8 mouse cellular contexts compared by ENCODE assay signal in genomic region chr8:120113758-120114255, GRCm38 (mm10). TPM values are rescaled to one million over a fixed set of nuclear protein-coding genes. Genes with fewer than 3 reads are reported as not detected.
DNase-seq lines count a peak whose midpoint lies in the region; ATAC-seq and TF ChIP-seq lines count a peak whose summit lies in the region.

Gene 6430548M08Rik, plus strand, starts transcription at chr8:120114152.

- no peaks in the 10 kb centered on the region for H3K36me3 ChIP-seq in embryonic facial prominence, embryonic 15.5 days
- no peaks in the 10 kb centered on the region for H3K36me3 ChIP-seq in limb, embryonic 14.5 days (ENCODE audit: control insufficient read depth, insufficient read depth, low read length)
- H3K36me3 ChIP-seq in midbrain, postnatal 0 days (ENCODE audit: insufficient read depth, low read length) = no peaks in the 10 kb centered on the region

- peak; percentile 63; the same call in 1 of the 2 replicates for TF ChIP-seq POLR2A in bone marrow, adult 2 months (IDR thresholded peaks at IDR 0.05; ENCODE audit: borderline replicate concordance, control insufficient read depth, low read depth, low read length)
- TF ChIP-seq POLR2A in limb, embryonic 14.5 days (IDR thresholded peaks at IDR 0.05; ENCODE audit: borderline replicate concordance, extremely low read depth, insufficient read depth, insufficient read length) = peak; percentile 72; the same call in 1 of the 2 replicates

- WGBS in bone marrow, adult 2 months = under 1% methylated on average over 61 of the region's 61 CpGs
- WGBS in embryonic facial prominence, embryonic 15.5 days = under 1% methylated on average over 60 of the region's 61 CpGs
- WGBS in limb, embryonic 14.5 days = under 1% methylated on average over 46 of the region's 61 CpGs
- under 1% methylated on average over 57 of the region's 61 CpGs for WGBS in midbrain, postnatal 0 days

- H3K4me1 ChIP-seq in bone marrow, adult 2 months (ENCODE audit: control insufficient read depth, insufficient read depth, low read length) = peaks cover 6% of the 10 kb centered on the region; the same call in 1 of the 2 replicates
- peaks cover 18% of the 10 kb centered on the region for H3K4me1 ChIP-seq in embryonic facial prominence, embryonic 15.5 days
- H3K4me1 ChIP-seq in limb, embryonic 14.5 days (ENCODE audit: control insufficient read depth, insufficient read depth, low read length) = 0 out of 2 replicates have a peak, but pooled peaks cover 2% of the 10 kb centered on the region
- H3K4me1 ChIP-seq in midbrain, postnatal 0 days (ENCODE audit: insufficient read depth, low read length) = no peaks in the 10 kb centered on the region

- TF ChIP-seq CTCF in bone marrow, adult 2 months (IDR thresholded peaks at IDR 0.05; ENCODE audit: control insufficient read depth, insufficient read depth, low read length) = peak; percentile 55
- peak; percentile 71 for TF ChIP-seq CTCF in midbrain, postnatal 0 days (IDR thresholded peaks at IDR 0.05)

- peak within 1 kb of the TSS; percentile 68 for H3K9ac ChIP-seq in embryonic facial prominence, embryonic 15.5 days
- peak within 1 kb of the TSS; percentile 68 for H3K9ac ChIP-seq in limb, embryonic 14.5 days (ENCODE audit: low read depth, low read length, severe bottlenecking)
- H3K9ac ChIP-seq in midbrain, postnatal 0 days (replicated peaks; ENCODE audit: low read length, poor library complexity, severe bottlenecking) = peak within 1 kb of the TSS; percentile 86

- peak; percentile 97 for ATAC-seq in embryonic facial prominence, embryonic 15.5 days (ENCODE audit: insufficient number of reproducible peaks, low FRiP score, low TSS enrichment, low read depth)
- ATAC-seq in limb, embryonic 14.5 days (ENCODE audit: low FRiP score, low read depth) = peak; percentile 97
- ATAC-seq in midbrain, postnatal 0 days (ENCODE audit: low FRiP score) = peak; percentile 96

- peak; percentile 99 for DNase-seq in 3T3-L1 (ENCODE audit: low read depth, low spot score)
- DNase-seq in heart, adult 8-10 months (ENCODE audit: low spot score) = peak; percentile 99
- peak; percentile 100 for DNase-seq in kidney, adult 9 months
- DNase-seq in limb, embryonic 14.5 days (ENCODE audit: low spot score) = peak; percentile 99
- peak; percentile 100 for DNase-seq in midbrain, postnatal 0 days (ENCODE audit: low spot score)
- DNase-seq in spleen, postnatal 14 days (ENCODE audit: low spot score in 2 of 2) = peak; percentile 98 to 99

- H3K9me3 ChIP-seq in embryonic facial prominence, embryonic 15.5 days (replicated peaks) = no peaks in the 10 kb centered on the region
- H3K9me3 ChIP-seq in limb, embryonic 14.5 days (ENCODE audit: control insufficient read depth, low read length) = no peaks in the 10 kb centered on the region
- no peaks in the 10 kb centered on the region for H3K9me3 ChIP-seq in midbrain, postnatal 0 days (ENCODE audit: low read length)

- peak within 1 kb of the TSS; percentile 77 for H3K4me3 ChIP-seq in bone marrow, adult 2 months (replicated peaks; ENCODE audit: control insufficient read depth, low read depth, low read length)
- peak within 1 kb of the TSS; percentile 71 for H3K4me3 ChIP-seq in embryonic facial prominence, embryonic 15.5 days (replicated peaks)
- H3K4me3 ChIP-seq in limb, embryonic 14.5 days (replicated peaks; ENCODE audit: low read length) = peak within 1 kb of the TSS; percentile 68
- H3K4me3 ChIP-seq in midbrain, postnatal 0 days (ENCODE audit: low read depth, low read length) = peak within 1 kb of the TSS; percentile 78

- peaks cover 25% of the 10 kb centered on the region for H3K27me3 ChIP-seq in embryonic facial prominence, embryonic 15.5 days
- peaks cover 24% of the 10 kb centered on the region for H3K27me3 ChIP-seq in limb, embryonic 14.5 days (ENCODE audit: control insufficient read depth, insufficient read depth, low read length)
- H3K27me3 ChIP-seq in midbrain, postnatal 0 days (ENCODE audit: insufficient read depth, low read length) = no peaks in the 10 kb centered on the region

- H3K4me2 ChIP-seq in embryonic facial prominence, embryonic 15.5 days (replicated peaks) = peak within 1 kb of the TSS; percentile 98
- H3K4me2 ChIP-seq in limb, embryonic 14.5 days (replicated peaks; ENCODE audit: low read depth, low read length, severe bottlenecking) = peak within 1 kb of the TSS; percentile 97
- H3K4me2 ChIP-seq in midbrain, postnatal 0 days (ENCODE audit: low read depth, low read length, poor library complexity, severe bottlenecking) = peak within 1 kb of the TSS; percentile 73

- peak within 1 kb of the TSS; percentile 90 for H3K27ac ChIP-seq in bone marrow, adult 2 months (ENCODE audit: control insufficient read depth, insufficient read depth, low read depth, low read length, poor library complexity)
- peak within 1 kb of the TSS; percentile 78 for H3K27ac ChIP-seq in embryonic facial prominence, embryonic 15.5 days (replicated peaks)
- 0 out of 2 replicates have a peak within 1 kb of the TSS, but pooled peaks have one; percentile 44 for H3K27ac ChIP-seq in limb, embryonic 14.5 days (replicated peaks; ENCODE audit: low read depth, low read length)
- H3K27ac ChIP-seq in midbrain, postnatal 0 days (ENCODE audit: low read depth, low read length) = peak within 1 kb of the TSS; percentile 82

RNA-seq across cellular contexts. Expression of gene 6430548M08Rik, which starts in this region (rescaled TPM):
- 30.4 and 78.7 TPM in 2 replicates for polyA plus RNA-seq in bone marrow, adult 2 months (2011; ENCODE audit: insufficient read depth, insufficient read length, low replicate concordance, missing spikeins)
- 8.5 and 8.7 TPM in 2 replicates for polyA plus RNA-seq in embryonic facial prominence, embryonic 15.5 days (2015; fragmentation: Nextera tagmentation; extraction: Ambion mirVana)
- 10 to 100 TPM; 17.5 to 27.7 (median 22.0) TPM for total RNA-seq in heart, adult 8-10 months (2022)
- polyA plus RNA-seq in limb, embryonic 14.5 days (2012; rRNA removed) = 4.1 and 4.2 TPM in 2 replicates
- polyA plus RNA-seq in limb, embryonic 14.5 days (2014; fragmentation: Nextera tagmentation; extraction: Ambion mirVana) = 4.0 and 6.6 TPM in 2 replicates
- total RNA-seq in midbrain, postnatal 0 days (2014; rRNA removed) = 69.7 and 71.1 TPM in 2 replicates
- polyA plus RNA-seq in midbrain, postnatal 0 days (2015; fragmentation: Nextera tagmentation; extraction: Ambion mirVana) = 38.3 and 40.5 TPM in 2 replicates

Comparison
In these comparisons a context has a peak if more than half of its experiments do, and no peak if none do; other contexts are left out.
1. Peak in every context shown above with its lines: DNase-seq, ATAC-seq, H3K4me3 ChIP-seq and H3K27ac ChIP-seq.